In the genomic region with DNA sequence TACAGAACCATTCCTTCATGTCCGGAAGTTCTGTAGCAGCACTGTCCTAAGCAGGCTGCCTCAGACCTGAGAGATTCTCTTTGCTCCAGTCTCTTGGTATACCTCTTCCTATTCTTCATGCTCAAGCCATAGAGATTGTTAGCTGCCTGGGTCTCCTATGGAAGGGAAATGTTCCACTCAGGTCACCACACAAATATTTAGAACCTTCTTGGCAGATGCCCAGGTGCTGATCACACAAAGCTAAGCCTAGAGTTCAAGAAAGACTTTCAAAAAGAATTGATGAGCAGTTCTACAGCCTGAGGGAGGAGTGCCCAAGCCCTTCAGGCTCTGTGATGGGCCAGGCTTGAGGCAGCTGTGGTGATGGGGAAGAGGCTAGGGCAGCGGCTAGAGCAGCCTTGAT, we compare ENCODE assay signal across 11 mouse cellular contexts. TPM values are rescaled to one million over a fixed set of nuclear protein-coding genes. Genes with fewer than 3 reads are reported as not detected.
DNase-seq lines count a peak whose midpoint lies in the region; ATAC-seq and TF ChIP-seq lines count a peak whose summit lies in the region.
"Had no signal": no experiment of that assay in that cellular context is flagged by ENCODE, and none has a peak within 500 bp of the region (broad histone marks: within the 10 kb centered on the region; RNA-seq: fewer than 3 reads in every experiment).

No protein-coding gene starts in this region.

- H3K9me3 ChIP-seq in midbrain, embryonic 12.5 days: no peaks in the 10 kb centered on the region
- H3K9me3 ChIP-seq in midbrain, embryonic 11.5 days (ENCODE audit: control insufficient read depth, low read length): no peaks in the 10 kb centered on the region
- no peaks in the 10 kb centered on the region for H3K9me3 ChIP-seq in forebrain, postnatal 0 days (ENCODE audit: low read length)
- H3K9me3 ChIP-seq in neural tube, embryonic 12.5 days: no peaks in the 10 kb centered on the region

- intact Hi-C loops in heart, postnatal 36 days (cut with DNase I): no loop called here

- H3K36me3 ChIP-seq in midbrain, embryonic 12.5 days: no peaks in the 10 kb centered on the region
- no peaks in the 10 kb centered on the region for H3K36me3 ChIP-seq in midbrain, embryonic 11.5 days (ENCODE audit: control insufficient read depth, insufficient read depth, low read length)
- no peaks in the 10 kb centered on the region for H3K36me3 ChIP-seq in forebrain, postnatal 0 days (ENCODE audit: insufficient read depth)
- no peaks in the 10 kb centered on the region for H3K36me3 ChIP-seq in neural tube, embryonic 12.5 days

- ATAC-seq in midbrain, embryonic 12.5 days (ENCODE audit: low FRiP score, low read depth): no peak
- ATAC-seq in midbrain, embryonic 11.5 days (ENCODE audit: low FRiP score): no peak
- ATAC-seq in forebrain, postnatal 0 days: no peak
- ATAC-seq in neural tube, embryonic 12.5 days (ENCODE audit: low FRiP score, low read depth): no peak

- H3K4me3 ChIP-seq in midbrain, embryonic 12.5 days: no peak overlapping the region; the same call in 1 of the 2 replicates
- H3K4me3 ChIP-seq in midbrain, embryonic 11.5 days (ENCODE audit: low read depth, low read length): no peak overlapping the region
- peak overlapping the region; percentile 73 for H3K4me3 ChIP-seq in forebrain, postnatal 0 days (ENCODE audit: low read depth, low read length)
- 0 out of 2 replicates have a peak overlapping the region, but pooled peaks have one; percentile 60 for H3K4me3 ChIP-seq in neural tube, embryonic 12.5 days

- peaks cover 14% of the 10 kb centered on the region for H3K4me1 ChIP-seq in midbrain, embryonic 12.5 days
- peaks cover 13% of the 10 kb centered on the region for H3K4me1 ChIP-seq in midbrain, embryonic 11.5 days (ENCODE audit: control insufficient read depth, insufficient read depth, low read length)
- peaks cover 11% of the 10 kb centered on the region; the same call in 1 of the 2 replicates for H3K4me1 ChIP-seq in forebrain, postnatal 0 days (ENCODE audit: insufficient read depth)
- peaks cover 18% of the 10 kb centered on the region for H3K4me1 ChIP-seq in neural tube, embryonic 12.5 days

- 66% methylated on average over 2 of the region's 2 CpGs for WGBS in midbrain, embryonic 12.5 days
- WGBS in midbrain, embryonic 11.5 days: 76% methylated on average over 2 of the region's 2 CpGs
- WGBS in forebrain, postnatal 0 days: 81% methylated on average over 2 of the region's 2 CpGs
- 77% methylated on average over 2 of the region's 2 CpGs for WGBS in neural tube, embryonic 12.5 days

- peak overlapping the region; percentile 98 for H3K4me2 ChIP-seq in midbrain, embryonic 12.5 days (replicated peaks)
- H3K4me2 ChIP-seq in midbrain, embryonic 11.5 days: no peak overlapping the region
- peak overlapping the region; percentile 98 for H3K4me2 ChIP-seq in forebrain, postnatal 0 days (ENCODE audit: low read depth)
- peak overlapping the region; percentile 98 for H3K4me2 ChIP-seq in neural tube, embryonic 12.5 days (replicated peaks)

- TF ChIP-seq CTCF in forebrain, postnatal 0 days (IDR thresholded peaks at IDR 0.05; ENCODE audit: low read depth): no peak

- H3K27me3 ChIP-seq in midbrain, embryonic 12.5 days: peaks cover 43% of the 10 kb centered on the region
- peaks cover 19% of the 10 kb centered on the region for H3K27me3 ChIP-seq in midbrain, embryonic 11.5 days (ENCODE audit: control insufficient read depth, insufficient read depth, low read length)
- no peaks in the 10 kb centered on the region for H3K27me3 ChIP-seq in forebrain, postnatal 0 days (ENCODE audit: insufficient read depth, low read length)
- H3K27me3 ChIP-seq in neural tube, embryonic 12.5 days (replicated peaks): peaks cover 25% of the 10 kb centered on the region

- no peak overlapping the region for H3K27ac ChIP-seq in midbrain, embryonic 12.5 days (replicated peaks)
- H3K27ac ChIP-seq in midbrain, embryonic 11.5 days (ENCODE audit: low read depth, low read length): no peak overlapping the region
- no peak overlapping the region for H3K27ac ChIP-seq in forebrain, postnatal 0 days (ENCODE audit: low read depth, low read length)
- no peak overlapping the region for H3K27ac ChIP-seq in neural tube, embryonic 12.5 days

- H3K9ac ChIP-seq in midbrain, embryonic 12.5 days (replicated peaks): no peak overlapping the region
- H3K9ac ChIP-seq in midbrain, embryonic 11.5 days (ENCODE audit: low read length): no peak overlapping the region
- peak overlapping the region; percentile 75 for H3K9ac ChIP-seq in forebrain, postnatal 0 days
- H3K9ac ChIP-seq in neural tube, embryonic 12.5 days: no peak overlapping the region

- DNase-seq in heart, adult 11 months: peak; percentile 84
- DNase-seq in heart, postnatal 36 days: no peak
- no peak for DNase-seq in midbrain, embryonic 11.5 days (ENCODE audit: low spot score, missing footprints)
- no peak for DNase-seq in forebrain, postnatal 0 days
- DNase-seq in urinary bladder, postnatal 14 days (ENCODE audit: low spot score): no peak
- DNase-seq in embryo, embryonic 9.5 days (ENCODE audit: extremely low spot score): no peak
- DNase-seq: gastrocnemius, postnatal 10 days; kidney, adult 2 months; retina, postnatal 1 day had no signal

RNA-seq across cellular contexts. Expression of gene Garnl3, which starts 2.4 kb away (rescaled TPM):
- 1 to 10 TPM; 3.1 to 4.7 TPM for total RNA-seq in heart, postnatal 36 days (2021)
- 15.6 and 16.6 TPM in 2 replicates for polyA plus RNA-seq in midbrain, embryonic 12.5 days (2016; fragmentation: Nextera tagmentation; extraction: Ambion mirVana)
- 12.8 and 13.6 TPM in 2 replicates for polyA plus RNA-seq in midbrain, embryonic 11.5 days (2014; fragmentation: Nextera tagmentation; extraction: Ambion mirVana)
- 114 and 139 TPM in 2 replicates for total RNA-seq in forebrain, postnatal 0 days (2014; rRNA removed)
- polyA plus RNA-seq in forebrain, postnatal 0 days (2015; fragmentation: Nextera tagmentation; extraction: Ambion mirVana): 43.7 and 49.8 TPM in 2 replicates
- polyA plus RNA-seq in neural tube, embryonic 12.5 days (2016; fragmentation: Nextera tagmentation; extraction: Ambion mirVana): 18.0 and 23.3 TPM in 2 replicates

Comparison
In these comparisons a context has a peak if more than half of its experiments do, and no peak if none do; other contexts are left out.
1. H3K4me3 ChIP-seq: peak in forebrain, postnatal 0 days (single experiment) and neural tube, embryonic 12.5 days (single experiment); none in midbrain, embryonic 12.5 days (single experiment) and midbrain, embryonic 11.5 days (single experiment).